Mouse (Mus musculus) E14TG2a.4 (cell line): ENCODE results near the gene Pfdn6.

Source experiments
- CTCF ChIP-seq: conservative IDR thresholded peaks from 2 replicates; pipeline ENCODE4 v1.5.1; 2014; ENCODE audit warnings: low read length
- NANOG ChIP-seq: IDR thresholded peaks from 2 replicates; pipeline ENCODE4 v1.6.1; 2014; ENCODE audit warnings: borderline replicate concordance, low read length, mixed read lengths
- POU5F1 ChIP-seq: IDR thresholded peaks from 2 replicates; pipeline ENCODE4 v1.6.1; 2014; ENCODE audit warnings: low read length, borderline replicate concordance

DNA sequence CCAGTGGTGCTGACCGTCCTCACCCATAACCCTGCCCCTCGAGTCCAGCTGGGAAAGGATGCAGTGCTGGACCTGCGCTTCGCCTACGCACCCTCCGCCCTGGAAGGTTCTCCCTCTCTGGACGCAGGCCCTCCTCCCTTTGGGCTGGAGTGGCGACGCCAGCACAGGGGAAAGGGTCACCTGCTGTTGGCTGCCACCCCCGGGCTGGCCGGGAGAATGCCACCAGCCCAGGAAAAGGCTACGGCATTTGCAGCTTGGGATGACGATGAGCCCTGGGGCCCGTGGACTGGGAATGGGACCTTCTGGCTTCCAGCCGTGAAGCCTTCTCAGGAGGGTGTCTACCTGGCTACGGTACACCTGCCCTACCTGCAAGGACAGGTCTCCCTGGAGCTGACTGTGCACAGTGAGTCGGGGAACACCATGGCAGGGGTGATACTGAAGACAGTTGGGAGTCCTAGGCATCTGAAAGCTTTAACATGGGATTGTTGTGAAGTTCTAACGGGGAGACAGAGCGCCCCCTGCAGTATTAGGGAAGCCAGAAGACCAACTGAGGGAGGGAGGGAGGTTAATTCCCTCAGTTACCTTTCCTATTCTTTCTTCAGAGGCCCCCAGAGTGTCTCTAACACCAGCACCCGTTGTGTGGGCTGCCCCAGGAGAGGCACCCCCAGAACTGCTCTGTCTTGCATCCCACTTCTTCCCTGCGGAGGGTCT lies 14.6 kb downstream of the Pfdn6 start:
- TF ChIP-seq CTCF (peak; percentile 56), POU5F1 (no peak), NANOG (no peak)
